Mouse (Mus musculus): Measurements from ENCODE around the gene Vmn1r31.

Vmn1r31 gene
- long read RNA-seq, experiment 1, result 0 reads
- long read RNA-seq, experiment 2, result 0 reads

DNA sequence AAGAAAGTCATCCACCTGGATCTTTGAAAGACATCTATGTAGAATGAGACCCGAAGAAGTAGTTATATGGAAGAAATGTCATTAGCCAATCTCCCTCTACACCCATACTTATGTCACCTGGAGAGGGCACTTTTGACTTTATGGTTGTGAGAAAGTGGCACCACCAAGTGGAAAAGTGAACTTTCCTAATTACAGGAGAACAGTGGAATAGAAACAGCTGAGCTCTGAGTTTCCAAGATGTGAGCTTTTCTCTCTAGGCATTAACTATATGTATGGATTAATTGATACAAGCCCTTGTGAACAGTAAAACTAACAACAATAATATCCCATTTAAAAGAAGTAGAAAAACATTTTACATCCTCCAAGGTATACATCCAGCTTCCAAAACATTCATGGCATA lies at the start of gene Vmn1r31:
TSS of gene Vmn1r31 (minus strand) at position 101 of the 400 bp plus-strand sequence.
- intact Hi-C loops (cut with DNase I), result loop anchor here (5.0 kb wide), 1 partner anchor 418 kb away; no protein-coding TSS in a partner anchor

- intact Hi-C loops (cut with DNase I), result no loop called here
These were observed 31.8 kb downstream of the Vmn1r31 start, which contains the start of gene Vmn1r30 for GRCm38 (mm10) chr6:58443285-58443684. Gene Vmn1r30, minus strand, starts transcription at chr6:58443385.
